Mouse (Mus musculus) C2C12 (cell line): Measurements from ENCODE around the gene Parg. TPM values are rescaled to one million over a fixed set of nuclear protein-coding genes. Genes with fewer than 3 reads are reported as not detected.

Experiments
- polyA plus RNA-seq: library from polyadenylated mRNA; unstranded; fragments of >200 nt; fragmentation: generic; extraction: Trizol; gene quantifications from one replicate; pipeline ENCODE4 v1.2.1, GENCODE M21; 2012; ENCODE audit warnings: missing spikeins

The Parg gene
- polyA plus RNA-seq, 1 experiment: 8.3 TPM

Other genes with a start within 250 kb of the Parg start
- 0.23 TPM for gene Galnt15, start 173.0 kb upstream of the Parg start, polyA plus RNA-seq
- gene Oxnad1, start 116.6 kb upstream of the Parg start, polyA plus RNA-seq: 17.9 TPM
- 119 TPM for gene Dph3, start 116.2 kb upstream of the Parg start, polyA plus RNA-seq
- not detected for gene Msmb, start 59.9 kb upstream of the Parg start, polyA plus RNA-seq
- 23.4 TPM for gene Ncoa4, start 42.1 kb upstream of the Parg start, polyA plus RNA-seq
- 300 TPM for gene Timm23, start 51 bp upstream of the Parg start, polyA plus RNA-seq
- 5.7 TPM for gene Ogdhl, start 120.1 kb downstream of the Parg start, polyA plus RNA-seq
- not detected for gene 1700024G13Rik, start 186.4 kb downstream of the Parg start, polyA plus RNA-seq